Mouse (Mus musculus): ENCODE data around the gene Rad51b. TPM values are rescaled to one million over a fixed set of nuclear protein-coding genes. Genes with fewer than 3 reads are reported as not detected.

Gene Rad51b
- total and polyA plus RNA-seq, 2 experiments from 2014 or later = 1.1 TPM

DNA sequence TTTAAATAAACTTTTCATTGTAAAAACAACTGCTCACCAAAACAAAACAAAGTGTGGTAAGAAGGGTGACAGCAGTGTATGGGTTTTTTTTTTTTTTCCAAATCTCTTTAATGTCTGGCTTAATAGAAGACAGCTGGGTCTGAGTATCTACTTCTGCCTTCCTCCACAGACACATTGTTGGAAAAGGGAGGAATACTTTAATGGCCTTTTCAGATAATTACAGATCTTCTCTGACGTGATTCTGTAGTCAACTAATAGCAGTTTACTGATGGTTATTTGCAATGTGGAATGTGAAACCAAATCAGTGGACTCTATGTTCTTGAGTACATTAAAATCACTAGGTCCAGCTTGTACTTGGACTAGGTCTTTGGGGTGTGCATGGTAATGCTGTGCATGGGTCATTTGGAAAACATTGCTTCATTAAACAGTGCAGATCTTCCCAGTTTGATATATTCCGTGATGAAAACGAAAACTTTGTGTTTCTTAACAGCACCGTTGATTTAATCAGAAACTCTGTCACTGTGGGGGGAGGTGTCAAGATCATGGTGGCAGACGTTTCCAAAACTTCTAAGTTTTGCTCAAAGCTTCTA lies 556.9 kb downstream of the Rad51b start:
- Histone ChIP-seq H3K4me1 (ENCODE audit: insufficient read depth, low read length) (no peaks in the 10 kb centered on the region), H3K27ac (no peak overlapping the region), H3K4me3 (ENCODE audit: low read length) (no peak overlapping the region), H3K9me3 (ENCODE audit: low read length) (no peaks in the 10 kb centered on the region), H3K36me3 (ENCODE audit: insufficient read depth, low read length) (no peaks in the 10 kb centered on the region), H3K27me3 (ENCODE audit: insufficient read depth, low read length) (no peaks in the 10 kb centered on the region), H3K9ac (replicated peaks; ENCODE audit: low read length) (no peak overlapping the region), H3K4me2 (ENCODE audit: low read depth, low read length) (no peak overlapping the region)
- ATAC-seq (no peak), DNase-seq (ENCODE audit: low spot score) (no peak)
- WGBS = 83% methylated on average over 5 of the region's 5 CpGs
- TF ChIP-seq CTCF (IDR thresholded peaks at IDR 0.05; ENCODE audit: low read depth) = no peak

DNA sequence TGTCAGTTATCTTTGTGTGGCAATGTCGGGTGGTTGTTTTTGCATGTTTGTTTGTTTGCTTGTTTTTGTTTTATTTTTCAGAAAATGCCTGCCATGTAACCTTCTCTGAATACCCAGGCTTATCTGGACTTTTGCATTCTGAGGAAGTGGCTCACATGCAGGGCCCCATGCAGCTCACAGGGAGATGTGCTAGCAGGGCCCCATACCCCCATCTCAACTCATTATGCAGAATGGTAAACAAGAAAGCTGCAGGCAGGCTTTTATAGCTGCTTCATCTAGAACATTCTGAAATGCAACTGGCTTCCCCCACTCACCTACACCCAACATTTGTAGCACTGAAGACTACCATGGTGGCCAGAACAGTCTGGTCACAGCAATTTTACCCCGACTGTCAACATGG lies 557.4 kb downstream of the Rad51b start:
- H3K27me3 ChIP-seq (ENCODE audit: insufficient read depth, low read length) = no peaks in the 10 kb centered on the region
- 91% methylated on average over 2 of the region's 2 CpGs for WGBS

DNA sequence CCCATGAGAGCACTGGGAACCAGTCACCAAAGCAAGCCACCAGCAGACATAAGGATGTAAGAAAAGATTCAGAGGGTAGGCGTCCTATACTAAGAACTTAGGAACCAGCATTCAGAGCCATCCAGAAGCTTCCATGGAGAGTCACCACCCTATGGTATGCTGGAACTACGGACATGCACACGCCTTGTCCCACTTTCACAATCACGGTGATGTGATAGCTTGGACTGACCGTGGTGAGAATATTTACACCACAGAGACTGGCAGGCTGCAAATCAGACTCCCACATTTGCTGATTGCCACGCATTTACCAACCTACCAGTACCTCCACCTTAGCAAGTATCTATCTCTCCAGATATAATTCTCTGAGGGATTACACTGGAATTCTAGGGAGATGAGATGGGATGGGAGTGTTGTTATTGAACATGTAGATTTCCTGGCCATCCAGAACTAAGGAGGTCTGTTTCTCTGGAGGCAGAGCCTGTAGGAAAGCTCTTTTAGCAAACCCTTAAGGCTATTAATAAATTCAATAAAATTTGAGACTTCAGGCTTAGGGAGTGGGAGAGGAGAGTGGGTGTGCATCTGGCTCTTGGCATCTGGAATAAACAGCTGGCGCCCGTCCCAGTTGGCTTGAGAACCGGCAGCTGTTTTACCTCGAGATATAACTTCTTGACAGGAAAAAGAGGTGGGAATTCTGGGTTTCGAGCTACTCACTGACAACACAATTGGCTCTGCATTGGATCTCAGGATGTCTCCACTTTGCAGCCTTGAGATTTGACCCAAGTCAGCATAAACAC lies 559.2 kb downstream of the Rad51b start:
- no peak for DNase-seq (ENCODE audit: low spot score)
- no peak for ATAC-seq
- TF ChIP-seq CTCF (IDR thresholded peaks at IDR 0.05; ENCODE audit: low read depth) = no peak
- Histone ChIP-seq H3K4me3 (ENCODE audit: low read length) (no peak overlapping the region), H3K4me2 (ENCODE audit: low read depth, low read length) (no peak overlapping the region), H3K27ac (no peak overlapping the region), H3K9ac (replicated peaks; ENCODE audit: low read length) (no peak overlapping the region), H3K27me3 (ENCODE audit: insufficient read depth, low read length) (no peaks in the 10 kb centered on the region), H3K36me3 (ENCODE audit: insufficient read depth, low read length) (no peaks in the 10 kb centered on the region), H3K9me3 (ENCODE audit: low read length) (no peaks in the 10 kb centered on the region), H3K4me1 (ENCODE audit: insufficient read depth, low read length) (no peaks in the 10 kb centered on the region)
- WGBS = 77% methylated on average over 11 of the region's 11 CpGs

More for the DNA sequence above, 557.4 kb downstream of the Rad51b start:
- H3K4me3 ChIP-seq (ENCODE audit: low read length) = no peak overlapping the region
- H3K4me2 ChIP-seq (ENCODE audit: low read depth, low read length) = no peak overlapping the region
- H3K27ac ChIP-seq = no peak overlapping the region
- no peaks in the 10 kb centered on the region for H3K36me3 ChIP-seq (ENCODE audit: insufficient read depth, low read length)
- ATAC-seq = no peak
- H3K9ac ChIP-seq (replicated peaks; ENCODE audit: low read length) = no peak overlapping the region
- H3K4me1 ChIP-seq (ENCODE audit: insufficient read depth, low read length) = no peaks in the 10 kb centered on the region
- no peak for TF ChIP-seq CTCF (IDR thresholded peaks at IDR 0.05; ENCODE audit: low read depth)
- H3K9me3 ChIP-seq (ENCODE audit: low read length) = no peaks in the 10 kb centered on the region
- no peak for DNase-seq (ENCODE audit: low spot score)

DNA sequence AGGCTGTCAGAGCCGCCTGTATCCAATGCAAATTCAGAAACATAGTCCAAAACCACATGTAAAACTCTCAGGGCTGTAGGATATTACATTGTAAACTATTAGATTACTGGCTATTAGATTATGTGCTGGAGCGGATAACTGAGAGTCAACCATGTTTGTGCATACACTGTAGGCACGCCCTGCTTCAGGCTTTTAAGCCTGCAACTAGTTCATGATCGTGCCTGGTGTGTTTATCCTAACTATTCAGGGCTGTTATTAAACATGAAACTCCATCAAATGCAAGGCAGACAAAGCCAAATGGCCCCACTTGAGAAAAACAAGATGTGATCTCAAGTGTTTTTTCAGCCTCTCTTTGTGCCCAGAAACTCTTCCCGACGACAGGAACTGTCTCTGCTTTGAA lies 560.6 kb downstream of the Rad51b start:
- no peaks in the 10 kb centered on the region for H3K27me3 ChIP-seq (ENCODE audit: insufficient read depth, low read length)
- no peak overlapping the region for H3K4me3 ChIP-seq (ENCODE audit: low read length)
- H3K36me3 ChIP-seq (ENCODE audit: insufficient read depth, low read length) = no peaks in the 10 kb centered on the region
- no peaks in the 10 kb centered on the region for H3K9me3 ChIP-seq (ENCODE audit: low read length)
- ATAC-seq (no peak), DNase-seq (ENCODE audit: low spot score) (no peak)
- H3K27ac ChIP-seq = no peak overlapping the region
- H3K4me2 ChIP-seq (ENCODE audit: low read depth, low read length) = no peak overlapping the region
- no peak for TF ChIP-seq CTCF (IDR thresholded peaks at IDR 0.05; ENCODE audit: low read depth)
- no peaks in the 10 kb centered on the region for H3K4me1 ChIP-seq (ENCODE audit: insufficient read depth, low read length)
- 83% methylated on average over 6 of the region's 6 CpGs for WGBS
- no peak overlapping the region for H3K9ac ChIP-seq (replicated peaks; ENCODE audit: low read length)

DNA sequence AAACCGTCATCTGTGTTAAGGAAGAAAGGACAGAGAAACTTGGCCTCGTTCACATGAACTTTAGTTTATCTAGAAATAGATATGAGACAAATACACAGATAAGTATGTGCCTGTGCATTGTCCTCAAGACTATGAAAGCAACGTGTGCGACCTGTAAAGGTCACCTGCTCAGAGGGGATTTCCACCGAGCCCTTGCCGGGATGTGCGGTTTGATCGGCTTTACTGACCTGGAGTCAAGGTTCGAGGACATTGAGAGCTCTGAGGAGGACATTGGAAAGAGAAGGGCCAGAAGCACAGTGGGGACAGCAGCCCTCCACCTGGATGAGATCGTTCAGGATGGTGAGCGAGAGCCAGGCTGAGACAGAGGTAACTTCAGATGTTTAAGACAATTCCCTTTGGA lies 561.3 kb downstream of the Rad51b start:
- no peak overlapping the region for H3K4me3 ChIP-seq (ENCODE audit: low read length)
- TF ChIP-seq CTCF (IDR thresholded peaks at IDR 0.05; ENCODE audit: low read depth) = no peak
- no peaks in the 10 kb centered on the region for H3K4me1 ChIP-seq (ENCODE audit: insufficient read depth, low read length)
- no peak overlapping the region for H3K27ac ChIP-seq
- no peak for DNase-seq (ENCODE audit: low spot score)
- no peaks in the 10 kb centered on the region for H3K36me3 ChIP-seq (ENCODE audit: insufficient read depth, low read length)
- WGBS = 85% methylated on average over 11 of the region's 11 CpGs
- H3K9me3 ChIP-seq (ENCODE audit: low read length) = no peaks in the 10 kb centered on the region
- no peak overlapping the region for H3K9ac ChIP-seq (replicated peaks; ENCODE audit: low read length)
- no peaks in the 10 kb centered on the region for H3K27me3 ChIP-seq (ENCODE audit: insufficient read depth, low read length)
- ATAC-seq = no peak
- no peak overlapping the region for H3K4me2 ChIP-seq (ENCODE audit: low read depth, low read length)

DNA sequence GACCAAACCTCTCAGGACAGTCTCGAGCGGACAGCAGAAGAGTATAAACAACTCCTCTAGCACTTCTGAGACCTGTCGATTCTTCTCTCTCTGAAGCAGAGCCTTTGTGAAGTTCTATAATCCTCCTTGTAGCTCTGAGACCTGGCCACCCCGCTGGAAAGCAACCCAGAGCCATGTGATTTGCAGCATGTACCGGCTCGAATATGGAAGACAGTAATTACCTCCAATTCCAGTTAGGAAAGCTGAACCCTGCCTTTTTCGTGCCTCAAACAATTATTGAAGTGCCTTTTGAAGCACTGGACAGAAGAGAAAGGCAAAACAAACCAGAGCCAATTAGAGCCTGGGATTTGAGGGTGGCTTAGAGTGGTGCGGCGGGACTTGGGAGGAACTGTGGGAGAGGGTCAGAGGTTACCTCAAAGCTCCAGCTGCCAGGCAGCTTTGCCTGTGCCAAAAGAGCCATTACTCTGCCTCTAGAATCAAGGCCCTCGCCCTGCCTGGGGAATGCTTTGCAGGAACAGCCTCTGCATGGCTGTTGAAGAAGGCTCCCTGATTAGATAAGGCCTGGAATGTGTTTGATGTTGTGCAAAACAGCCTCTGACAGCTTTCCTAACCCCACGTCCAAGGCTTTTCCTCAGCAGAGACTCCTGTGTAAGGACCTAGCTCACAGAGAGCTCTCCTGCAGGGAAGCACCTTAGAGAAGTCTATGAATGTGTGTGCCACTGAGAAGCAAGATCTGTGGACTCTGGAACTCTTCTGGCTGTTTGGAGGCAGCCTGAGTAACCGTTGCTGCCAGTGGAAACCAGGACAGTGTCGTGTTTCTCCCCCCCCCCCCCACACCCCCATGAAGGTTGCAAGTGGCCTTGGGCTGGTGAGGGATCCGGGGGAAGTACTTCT lies 562.5 kb downstream of the Rad51b start:
- 35% methylated on average over 14 of the region's 14 CpGs for WGBS
- no peaks in the 10 kb centered on the region for H3K9me3 ChIP-seq (ENCODE audit: low read length)
- no peak overlapping the region for H3K4me3 ChIP-seq (ENCODE audit: low read length)
- no peak for DNase-seq (ENCODE audit: low spot score)
- no peak overlapping the region for H3K4me2 ChIP-seq (ENCODE audit: low read depth, low read length)
- no peaks in the 10 kb centered on the region for H3K36me3 ChIP-seq (ENCODE audit: insufficient read depth, low read length)
- no peak for ATAC-seq
- H3K4me1 ChIP-seq (ENCODE audit: insufficient read depth, low read length) = no peaks in the 10 kb centered on the region
- no peak for TF ChIP-seq CTCF (IDR thresholded peaks at IDR 0.05; ENCODE audit: low read depth)
- H3K27ac ChIP-seq = peak overlapping the region; percentile 42; the same call in 1 of the 2 replicates
- no peak overlapping the region for H3K9ac ChIP-seq (replicated peaks; ENCODE audit: low read length)
- no peaks in the 10 kb centered on the region for H3K27me3 ChIP-seq (ENCODE audit: insufficient read depth, low read length)
